Mouse (Mus musculus) gastrocnemius, postnatal 10 days (tissue): ENCODE results near the gene Gm8871. TPM values are rescaled to one million over a fixed set of nuclear protein-coding genes. Genes with fewer than 3 reads are reported as not detected.
"Not testable (repeated sequence)": the region's sequence is repeated elsewhere in the genome, so short reads cannot be mapped to it uniquely, and the experiment has no call there.

Experiments used
- DNase-seq: peaks from one replicate; pipeline ENCODE4 v3.0.0; 2021; ENCODE audit warnings: mixed read lengths
- long read RNA-seq, 2 experiments: library from polyadenylated mRNA; stranded (forward); transcript quantifications; one replicate each; pipeline ENCODE4 v2.0.0; 2021
- total RNA-seq, 2 experiments: library from RNA; stranded (reverse); gene quantifications; 2 replicates each; pipeline ENCODE4 v1.2.3; 2021

The Gm8871 gene
- total RNA-seq, result not detected
- long read RNA-seq, experiment 1, result 0 reads
- long read RNA-seq, experiment 2, result 0 reads

GRCm38 (mm10) chr5:10947505-10947904, at the start of gene Gm8871, which contains the start of gene Gm8857:
Gene Gm8871, plus strand, starts transcription at chr5:10947805.
Gene Gm8857, plus strand, starts transcription at chr5:10947807.
- not testable (repeated sequence) for DNase-seq

DNA sequence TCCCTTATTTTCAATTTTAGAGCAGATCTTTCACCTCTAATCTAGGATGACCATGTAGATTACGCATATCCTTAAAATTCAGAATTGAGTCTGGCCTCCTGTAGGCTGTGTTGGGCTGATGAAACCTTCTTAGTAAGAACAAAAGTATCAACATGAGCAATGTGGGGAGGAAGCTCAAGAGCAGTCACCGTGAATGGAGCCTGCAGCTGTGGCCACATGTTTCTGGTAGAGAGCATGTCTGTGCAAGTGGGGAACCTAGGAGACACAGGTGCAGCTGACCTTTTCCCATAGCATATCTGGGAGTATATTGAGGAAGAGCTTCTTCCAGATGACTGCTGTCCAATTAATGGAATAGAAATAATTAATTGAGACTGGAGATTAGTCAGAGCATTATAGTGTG, 5.9 kb downstream of the Gm8871 start:
- not testable (repeated sequence) for DNase-seq

- not testable (repeated sequence) for DNase-seq
Observed at GRCm38 (mm10) chr5:10958057-10958456, 10.5 kb downstream of the Gm8871 start.

Other genes starting within 250 kb of the Gm8871 start
- gene Gm8857, start within 50 bp of the Gm8871 start, total RNA-seq, result not detected
- gene Gm8879, start 179.8 kb downstream of the Gm8871 start, total RNA-seq, result not detected
- not detected for gene Gm5861, start 235.3 kb downstream of the Gm8871 start, total RNA-seq